Mouse (Mus musculus): ENCODE measurements around the gene Coro1a.

- TF ChIP-seq CTCF (IDR thresholded peaks at IDR 0.05; ENCODE audit: insufficient read depth, low read length), result no peak
- TF ChIP-seq POLR2A (IDR thresholded peaks at IDR 0.05; ENCODE audit: borderline replicate concordance, extremely low read depth, low read depth, low read length), result no peak
Measured at GRCm38 (mm10) chr7:126679683-126680082, 27.9 kb downstream of the Coro1a start.

Data from lung, adult 2 months (tissue).